Mouse (Mus musculus) MEL-GATA-1-ER (cell line): ENCODE data around the gene Ska2.

Experiments used
- DNase-seq: peaks from one replicate; pipeline ENCODE4 v3.0.0-alpha.2; 2012; ENCODE audit warnings: low read depth; ENCODE audit errors: extremely low read depth

Ska2 gene

DNA sequence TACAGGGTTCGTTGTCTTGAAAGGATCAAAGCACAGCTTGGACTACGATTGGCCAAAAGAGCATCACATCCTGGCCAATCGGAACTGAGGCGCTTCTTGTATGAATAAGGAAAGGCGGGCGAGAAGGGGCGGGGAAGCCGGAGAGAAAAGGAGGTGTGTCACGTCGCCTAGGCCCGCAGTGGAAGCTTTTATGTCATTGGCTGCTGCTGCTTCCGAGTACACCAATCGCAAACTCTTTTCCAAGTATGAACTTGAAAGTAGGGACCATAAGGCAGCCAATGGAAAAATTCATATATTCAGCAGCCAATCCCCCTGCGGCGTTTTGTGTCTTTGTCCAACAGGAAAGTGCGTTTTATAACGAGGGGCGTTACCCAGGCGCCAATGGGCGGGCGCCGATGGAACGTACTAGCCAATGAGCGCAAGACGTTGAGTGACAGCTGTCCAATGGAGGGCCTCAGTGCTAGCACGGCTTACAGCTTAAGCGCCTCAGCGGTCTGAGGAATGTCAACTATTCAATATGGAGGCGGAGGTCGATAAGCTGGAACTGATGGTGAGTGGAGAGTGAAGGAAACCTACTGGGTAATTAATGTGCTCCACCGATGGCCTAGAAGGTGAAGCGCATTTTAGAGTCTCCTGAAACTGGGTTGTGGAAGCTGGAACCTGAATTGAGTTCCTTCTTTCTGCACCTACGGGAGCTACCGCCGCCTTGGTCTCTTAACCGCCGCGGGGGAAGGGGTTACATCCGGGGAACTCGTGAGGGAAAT lies at the start of gene Ska2:
TSS of gene Ska2 (plus strand) at position 480 of the 764 bp plus-strand sequence.
- DNase-seq, result peak; percentile 100

DNA sequence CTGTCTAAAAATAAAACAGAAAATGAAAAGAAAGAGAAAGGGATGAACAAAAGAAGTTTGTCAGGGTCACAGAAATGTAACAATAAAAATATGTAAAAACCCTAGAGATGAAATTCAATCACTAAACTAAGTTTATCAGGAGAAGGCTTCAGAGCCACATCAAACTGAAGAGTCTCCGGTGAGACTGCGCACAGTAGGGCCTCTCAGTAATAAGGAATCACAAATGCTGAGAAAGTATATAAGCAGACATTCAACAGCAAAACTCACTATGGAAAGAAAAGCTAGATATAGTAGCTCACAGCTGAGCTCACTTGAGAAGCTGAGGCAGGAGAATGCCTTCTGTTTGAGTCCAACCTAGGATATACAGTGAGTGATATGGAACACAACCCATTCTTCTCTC lies 48.6 kb upstream of the Ska2 start:
- no peak for DNase-seq

DNA sequence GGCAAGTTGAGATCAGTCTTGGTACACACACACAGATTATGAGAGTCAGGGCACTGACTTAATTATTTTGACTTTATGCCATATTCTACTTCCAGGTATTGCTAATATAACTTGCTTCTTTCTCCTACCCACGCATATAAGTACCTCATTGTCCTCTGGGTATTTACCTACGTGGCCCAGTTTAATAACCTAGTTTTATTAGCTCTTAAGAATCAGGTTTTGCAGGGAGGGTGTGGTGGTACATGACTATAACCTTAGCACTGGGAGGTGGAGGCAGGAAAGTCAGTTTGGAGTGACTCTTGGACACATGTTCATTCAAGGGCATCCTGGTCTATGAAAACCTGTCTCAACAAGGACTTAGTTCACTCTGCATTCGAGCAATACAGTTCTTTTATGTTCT lies 46.9 kb upstream of the Ska2 start:
- DNase-seq, result no peak

DNA sequence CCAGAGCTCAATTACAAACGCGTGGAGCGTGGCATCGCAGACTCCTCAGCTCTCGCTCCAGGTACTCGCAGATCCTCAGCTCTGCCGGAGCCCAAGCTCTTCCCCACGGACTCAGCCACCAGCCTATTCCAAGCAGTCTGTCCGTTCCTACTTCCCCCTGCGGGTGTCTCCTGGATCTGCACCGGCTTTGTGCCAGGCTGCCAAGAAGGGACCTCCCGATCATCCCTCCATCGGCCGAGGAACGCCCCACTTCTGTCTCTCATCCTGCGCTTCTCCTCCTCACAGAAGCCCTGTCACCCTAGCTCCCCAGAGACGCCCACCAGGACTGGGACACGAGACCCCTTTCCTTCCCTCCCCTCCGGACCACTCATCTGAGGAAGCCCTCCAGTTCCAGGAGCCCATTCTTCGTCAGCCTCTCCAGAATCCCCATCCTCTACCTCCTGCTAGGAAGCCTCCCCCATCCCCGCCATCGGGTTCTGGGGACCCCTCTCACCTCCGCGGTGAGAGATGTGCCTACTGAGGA lies 35.6 kb upstream of the Ska2 start:
- DNase-seq, result peak; percentile 53

DNA sequence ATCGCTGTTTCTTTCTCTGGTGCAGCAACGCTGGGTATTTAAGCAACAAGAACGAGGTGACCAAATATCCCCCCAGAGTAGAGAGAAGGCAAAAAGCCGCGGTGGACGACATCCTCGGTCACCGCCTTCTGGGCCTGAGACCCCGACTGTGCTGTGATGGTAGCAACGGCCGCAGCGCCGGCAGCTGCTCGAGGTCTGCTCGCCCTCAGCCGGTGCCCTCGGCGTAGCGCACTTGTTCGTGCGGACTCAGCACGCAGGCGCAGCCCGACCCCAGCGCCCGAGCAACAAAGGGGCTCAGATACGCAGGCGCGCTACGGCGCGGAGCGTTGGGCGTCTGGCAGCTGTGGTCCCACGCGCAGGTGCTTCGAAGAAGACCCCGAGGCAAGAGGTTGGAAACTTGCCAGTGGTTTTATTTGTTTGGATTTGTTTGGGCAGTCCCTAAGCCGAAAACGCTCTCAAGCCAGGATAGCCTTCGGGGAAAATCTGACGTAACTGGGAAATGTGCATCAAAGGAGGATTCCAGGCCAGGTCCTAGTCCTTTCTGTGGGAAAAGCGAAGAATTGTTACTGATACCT lies 35.1 kb upstream of the Ska2 start, which contains the start of gene Gdpd1:
TSS of gene Gdpd1 (minus strand) at position 197 of the 575 bp plus-strand sequence.
- peak; percentile 84 for DNase-seq

DNA sequence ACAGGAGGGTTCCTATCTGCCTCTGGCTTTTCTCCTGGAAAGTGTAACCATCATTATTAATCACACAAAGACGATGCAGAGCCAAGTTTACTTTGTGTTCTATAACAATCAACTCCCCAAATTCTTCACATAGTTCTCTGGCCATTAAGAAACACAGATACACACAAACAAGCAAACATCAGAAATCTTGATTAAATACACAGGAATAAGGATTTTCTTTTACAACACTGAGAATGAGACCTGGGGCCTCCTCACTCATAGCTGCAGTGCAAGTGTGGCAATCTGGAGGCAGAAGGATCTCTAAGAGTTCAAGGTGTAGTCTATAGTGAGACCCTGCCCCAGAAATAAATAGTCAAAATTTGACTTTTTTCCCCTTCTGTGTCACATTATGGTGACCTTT lies 25.3 kb upstream of the Ska2 start:
- DNase-seq, result no peak

DNA sequence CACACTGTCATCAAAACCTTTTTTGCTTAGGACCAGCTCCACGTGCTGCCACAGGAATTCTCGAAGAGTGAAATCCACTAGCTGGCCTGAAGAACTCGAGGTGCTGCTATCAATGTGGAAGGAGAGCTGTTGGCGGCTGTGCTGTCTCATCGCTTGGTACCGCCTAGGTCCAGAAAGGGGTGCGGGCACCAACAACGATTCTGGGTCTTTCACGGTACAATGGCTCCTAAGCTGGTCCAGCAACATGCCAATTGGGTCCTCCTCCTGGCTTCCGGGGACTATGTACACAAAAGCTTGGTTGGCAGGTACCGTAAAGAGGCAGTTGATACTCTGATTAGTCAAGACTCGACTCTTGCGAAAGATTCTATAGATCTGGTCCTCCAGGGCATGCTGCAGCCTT lies 23.6 kb upstream of the Ska2 start:
- DNase-seq, result no peak

DNA sequence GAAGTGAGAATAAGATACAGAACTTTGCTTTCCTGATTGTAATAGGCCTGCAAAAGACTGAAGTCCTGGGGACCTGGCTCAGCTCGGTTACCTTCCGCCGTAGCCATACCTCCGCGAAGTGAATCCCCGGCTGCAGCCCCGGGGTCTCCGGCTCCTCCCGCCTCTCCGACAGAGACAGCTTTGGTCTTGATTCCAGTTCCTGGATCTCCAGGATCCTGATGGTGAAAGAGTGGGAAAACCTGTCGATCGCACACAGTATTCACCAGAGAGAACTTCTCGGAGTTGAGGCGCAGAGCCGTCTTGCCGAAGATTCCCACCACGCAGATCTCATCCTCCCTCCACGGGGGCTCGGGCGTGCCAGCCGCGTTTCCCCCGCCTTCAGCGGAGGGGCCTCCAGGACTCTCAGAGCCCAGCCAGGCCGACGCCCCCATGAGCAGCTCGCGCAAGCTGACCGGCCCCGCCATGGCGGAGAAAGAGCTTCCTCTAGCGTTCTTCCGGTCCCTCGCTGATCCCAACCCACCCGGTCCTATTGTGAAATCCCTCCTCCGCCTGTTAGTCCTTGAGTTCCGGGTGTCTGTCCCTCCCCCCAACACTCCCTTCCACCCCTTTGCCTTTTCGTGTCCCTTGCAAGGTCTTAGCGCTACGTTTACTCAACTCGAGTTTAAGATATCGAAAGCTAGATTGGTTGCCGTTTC lies 22.6 kb upstream of the Ska2 start, which contains the start of gene Smg8:
TSS of gene Smg8 (minus strand) at position 485 of the 695 bp plus-strand sequence.
- DNase-seq, result peak; percentile 89

DNA sequence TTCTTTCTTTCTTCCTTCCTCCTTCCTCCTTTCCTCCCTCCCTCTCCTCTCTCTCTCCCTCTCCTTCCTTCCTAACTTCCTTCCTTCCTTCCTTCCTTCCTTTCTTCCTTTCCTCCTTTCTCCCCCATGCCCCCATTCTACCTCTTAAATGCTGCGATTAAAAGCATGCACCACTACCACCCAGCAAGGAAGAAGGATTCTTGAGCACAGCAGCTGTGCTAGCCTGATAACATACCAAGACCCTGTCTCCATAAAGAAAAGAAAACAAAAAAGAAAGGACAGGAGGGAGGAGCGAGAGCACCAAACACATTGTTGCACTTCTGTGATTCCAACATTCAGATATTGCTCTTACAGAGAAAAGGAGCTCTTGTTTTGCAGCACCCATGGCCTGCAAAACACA lies 21.9 kb upstream of the Ska2 start:
- DNase-seq, result peak; percentile 67

DNA sequence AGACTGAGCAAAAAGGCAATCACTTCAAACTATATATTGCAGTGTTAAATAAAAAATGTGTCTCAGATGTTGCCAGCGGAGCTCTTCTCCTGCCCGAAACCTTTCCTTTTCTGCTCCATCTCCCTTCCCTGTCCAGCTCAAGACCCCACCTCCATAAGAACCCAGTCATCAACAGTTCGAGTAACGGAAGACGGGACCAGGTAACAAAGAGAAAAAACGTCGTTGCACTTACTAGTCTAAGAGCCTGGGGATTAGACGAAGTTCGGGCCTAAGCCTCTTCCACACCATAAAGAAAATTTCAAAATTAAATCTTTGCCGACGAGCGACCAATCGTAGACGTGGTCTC lies 652 bp upstream of the Ska2 start, which contains the start of gene Prr11:
TSS of gene Prr11 (minus strand) at position 300 of the 346 bp plus-strand sequence.
- DNase-seq, result no peak

DNA sequence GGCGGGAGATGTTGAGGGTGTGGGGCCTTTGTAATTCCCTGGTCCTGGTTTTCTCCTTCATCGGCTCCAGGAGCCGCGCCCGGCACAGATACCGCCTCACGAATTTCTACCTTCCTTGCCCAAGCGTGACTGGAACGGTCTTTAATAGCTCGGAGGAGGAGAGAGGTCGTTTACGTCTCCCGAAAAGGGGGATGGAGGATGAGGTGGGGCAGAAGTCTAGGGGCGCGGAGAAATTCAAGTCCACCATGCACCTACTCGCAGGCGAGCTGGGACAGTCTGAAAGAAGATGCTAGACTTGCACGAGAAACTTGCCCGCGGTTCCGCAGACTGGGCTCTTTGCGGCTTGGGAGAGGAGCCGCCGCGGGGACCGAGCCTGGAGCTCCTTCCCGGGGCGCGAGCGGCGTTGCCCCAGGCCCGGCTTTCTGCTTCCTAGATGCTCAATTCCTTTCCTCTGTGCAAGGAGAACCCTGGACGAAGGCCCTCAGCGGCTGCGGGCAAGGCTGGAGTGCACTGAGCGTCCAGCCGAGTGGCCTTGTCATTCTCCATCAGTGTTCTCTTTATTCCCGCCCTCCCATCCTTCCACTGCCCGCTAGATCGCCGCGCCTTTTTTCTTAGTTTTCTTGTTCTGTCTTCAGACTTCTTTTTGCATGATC lies 611 bp downstream of the Ska2 start:
- no peak for DNase-seq

DNA sequence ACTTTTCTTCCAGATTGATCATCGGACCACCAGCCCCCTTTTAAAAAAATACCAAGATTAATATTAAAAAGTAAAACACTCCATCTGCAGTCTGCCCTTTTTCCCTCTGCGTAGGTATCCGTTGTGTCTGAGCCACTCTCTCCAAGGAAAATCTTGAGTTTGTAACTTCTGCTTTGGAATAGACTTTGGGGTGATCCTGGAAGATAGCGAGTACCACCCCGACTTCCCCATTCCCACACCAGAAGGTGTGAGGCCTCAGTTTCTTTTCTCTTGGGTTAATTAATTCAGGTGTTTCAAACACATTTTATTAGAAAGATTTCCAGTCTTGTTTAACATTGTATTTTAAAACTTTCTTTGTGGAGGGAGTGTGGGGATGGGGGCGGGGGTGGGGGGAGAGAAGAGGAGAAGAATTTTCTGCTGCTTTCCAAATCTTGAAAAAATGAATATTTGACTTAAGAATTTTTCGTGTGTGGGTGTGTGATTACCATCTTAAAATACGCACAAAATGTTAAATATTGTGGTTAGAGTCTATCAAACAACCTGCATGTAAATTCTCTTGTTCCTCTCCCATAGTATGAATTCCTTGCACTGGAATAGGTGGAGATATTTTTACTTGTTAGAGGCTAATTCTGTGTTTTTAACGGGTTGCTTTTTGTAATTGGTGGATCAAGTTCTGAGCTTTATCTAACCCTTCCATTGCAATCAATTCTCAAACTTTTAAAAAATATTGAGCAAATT lies 1.3 kb downstream of the Ska2 start:
- no peak for DNase-seq

DNA sequence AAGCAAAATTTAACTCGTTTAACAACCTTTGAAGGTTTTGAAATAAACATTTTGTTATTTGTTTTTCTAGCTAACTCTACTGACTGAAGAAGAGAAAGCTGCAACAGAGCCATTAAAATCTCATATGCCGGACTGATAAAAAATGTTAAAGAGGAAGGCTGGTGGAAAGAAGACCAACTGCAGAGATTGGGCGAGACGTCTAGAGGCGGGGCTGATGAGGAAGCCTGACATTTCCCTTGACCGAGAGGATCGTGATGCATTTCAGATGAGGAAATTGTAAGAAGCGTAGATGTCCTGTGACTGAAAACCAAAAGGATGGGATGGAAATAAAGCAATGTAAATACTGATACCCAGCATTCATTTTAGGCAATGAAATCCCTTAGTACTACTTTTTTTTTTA lies 12.8 kb downstream of the Ska2 start:
- DNase-seq, result no peak

DNA sequence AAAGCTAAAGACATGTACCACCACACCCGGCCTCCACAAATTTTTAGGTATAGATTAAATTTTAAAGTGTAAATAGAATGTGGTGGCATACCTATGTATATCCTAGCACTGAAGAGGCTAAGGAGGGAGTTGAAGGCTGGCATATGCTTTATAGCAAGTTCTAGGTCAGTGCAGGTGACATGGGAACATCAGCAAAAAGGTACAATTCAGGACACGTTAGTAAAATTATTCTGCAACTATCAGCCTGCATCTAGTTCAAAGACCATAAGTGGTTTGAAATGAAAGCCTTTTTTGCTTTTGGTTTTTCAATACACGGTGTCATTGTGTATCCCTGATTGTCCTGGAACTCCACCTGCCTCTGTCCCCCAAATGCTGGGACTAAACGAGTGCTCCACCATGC lies 16.5 kb downstream of the Ska2 start:
- DNase-seq, result no peak

DNA sequence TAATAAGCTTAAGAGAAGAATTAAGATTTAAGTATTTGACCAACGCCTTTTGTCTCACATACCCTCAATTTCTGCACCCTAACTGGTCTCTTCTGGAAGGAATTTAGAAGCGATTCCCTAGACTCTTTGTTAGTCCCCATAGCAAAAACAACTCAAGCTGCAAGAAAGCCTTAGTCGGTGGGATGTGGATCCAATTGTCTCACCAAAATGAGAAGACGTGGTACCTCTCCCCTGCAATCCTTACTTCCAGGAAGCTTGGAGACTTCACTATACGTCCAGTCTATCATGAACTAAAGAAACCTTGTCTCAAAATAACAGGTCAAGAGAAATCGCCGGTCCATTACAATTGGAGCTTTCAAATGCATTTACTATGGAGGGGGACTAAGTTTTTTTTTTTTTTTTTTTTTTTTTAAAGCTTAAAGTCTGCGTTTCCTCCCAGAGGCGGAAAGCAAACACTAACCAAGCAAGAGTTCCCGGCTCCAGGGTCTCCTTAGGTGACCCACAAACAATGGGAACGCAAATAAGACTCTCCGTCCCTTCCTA lies 17.3 kb downstream of the Ska2 start:
- no peak for DNase-seq

DNA sequence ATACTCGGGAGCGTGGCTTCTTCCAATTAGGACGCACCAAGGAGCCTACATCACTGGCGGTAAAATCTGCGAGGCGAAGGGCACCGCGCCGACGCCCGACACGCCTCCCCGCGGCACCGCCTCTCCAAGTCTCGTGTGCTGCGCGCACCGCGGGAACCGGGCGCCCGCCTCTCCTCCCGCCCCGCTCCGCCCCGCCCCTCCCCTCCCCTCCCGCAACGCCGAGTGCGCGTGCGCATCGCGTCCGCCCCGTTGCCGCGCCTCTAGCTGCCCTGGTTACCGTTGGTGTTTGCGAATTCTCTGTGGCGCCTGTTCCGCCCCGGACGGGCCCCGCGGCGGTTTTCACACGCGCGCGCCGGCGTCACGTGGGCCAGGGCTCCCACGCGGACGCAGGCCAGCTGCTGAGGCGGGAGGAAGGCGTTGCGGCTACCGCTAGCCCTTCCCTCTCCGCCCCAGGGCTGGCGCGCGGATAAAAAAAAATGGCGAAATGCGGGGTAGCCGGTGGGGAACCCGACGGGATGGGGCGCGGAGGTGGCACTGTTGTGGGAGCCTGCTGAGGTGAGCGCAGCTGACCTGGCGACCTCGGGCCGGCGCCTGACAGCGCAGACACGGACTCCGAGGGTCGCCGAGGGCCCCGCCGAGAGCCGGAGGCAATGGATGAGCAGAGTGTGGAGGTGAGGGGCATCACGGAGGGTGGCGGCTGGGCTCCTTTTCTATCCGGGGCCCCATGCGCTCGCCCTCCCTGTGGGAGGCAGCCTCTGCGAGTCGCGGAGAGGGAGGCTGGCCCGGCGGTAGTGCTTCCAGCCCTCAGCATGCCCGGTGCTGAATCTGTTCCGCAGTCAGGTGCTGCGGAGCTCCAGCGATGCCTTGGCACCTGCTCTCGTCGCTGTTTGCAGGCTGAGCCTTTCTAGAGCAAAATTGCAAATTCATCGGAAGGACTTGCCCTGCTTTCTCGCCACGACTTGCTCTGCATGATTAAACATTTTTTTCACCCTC lies 18.1 kb downstream of the Ska2 start, which contains the start of gene Trim37:
TSS of gene Trim37 (plus strand) at position 254 of the 993 bp plus-strand sequence.
- DNase-seq, result peak; percentile 68

DNA sequence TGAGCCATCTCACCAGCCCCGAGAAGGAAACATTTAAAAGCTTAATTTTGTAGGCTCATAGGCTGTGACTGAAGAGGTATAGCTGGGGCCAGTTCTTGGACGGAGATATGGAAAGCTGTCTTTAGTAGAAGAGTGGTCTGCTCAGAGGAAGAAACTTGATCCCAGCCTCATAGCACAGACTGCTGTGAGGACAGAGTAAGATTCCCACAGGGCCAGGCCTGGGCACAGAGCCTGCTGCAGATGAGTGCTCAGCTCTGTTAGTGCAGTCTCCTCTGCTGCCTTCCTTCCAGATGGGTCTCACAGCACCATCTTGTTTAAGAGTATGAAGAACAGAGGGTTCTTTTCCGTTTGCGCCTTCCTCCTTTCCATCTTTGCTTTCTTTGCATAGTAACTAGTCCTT lies 27.2 kb downstream of the Ska2 start:
- DNase-seq, result no peak

DNA sequence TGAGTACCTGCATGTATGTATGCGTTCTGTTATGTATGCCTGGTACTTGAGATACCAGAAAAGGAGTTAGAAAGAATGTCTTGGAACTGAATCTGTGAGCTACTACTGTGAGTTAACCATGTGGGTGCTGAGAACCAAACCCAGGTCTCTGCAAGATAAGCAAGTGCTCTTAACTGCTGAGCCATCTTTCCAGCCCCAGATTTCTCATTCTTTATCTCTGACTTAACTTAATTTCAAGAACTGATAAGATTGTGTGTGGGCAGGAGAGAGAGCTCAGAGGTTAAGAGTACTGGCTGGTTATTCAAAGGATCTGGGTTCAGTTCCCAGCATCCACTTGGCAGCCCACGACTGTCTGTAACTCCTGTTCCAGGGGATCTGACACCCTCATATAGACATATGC lies 49.0 kb downstream of the Ska2 start:
- DNase-seq, result no peak

DNA sequence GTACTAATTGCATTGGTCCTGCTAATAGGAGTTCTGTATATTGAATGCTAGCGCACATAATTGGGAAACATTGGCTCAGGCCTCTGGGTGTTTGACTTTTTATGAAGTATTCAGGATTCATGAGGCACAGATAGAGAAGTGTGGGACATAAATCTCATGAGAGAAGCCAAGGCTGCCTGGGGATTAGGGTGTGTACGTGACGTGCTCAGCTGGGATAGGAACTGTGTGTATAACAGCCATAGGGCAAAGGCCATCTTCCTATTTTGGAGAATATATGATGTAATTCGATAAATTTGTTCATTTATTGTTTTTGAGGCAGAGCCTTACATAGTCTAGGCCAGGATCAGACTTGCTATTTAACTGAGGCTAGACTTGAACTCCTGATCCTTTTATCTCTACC lies 53.7 kb downstream of the Ska2 start:
- no peak for DNase-seq
